Mouse (Mus musculus) cerebellum, adult 8-10 months (tissue): ENCODE results near the gene Wnt8b.
"Not testable (repeated sequence)": the region's sequence is repeated elsewhere in the genome, so short reads cannot be mapped to it uniquely, and the experiment has no call there.

Experiments used
- DNase-seq: peaks from one replicate; pipeline ENCODE4 v3.0.0; 2022

Wnt8b gene

GRCm38 (mm10) chr19:44493128-44493527 lies at the start of gene Wnt8b:
Gene Wnt8b (plus strand): TSS chr19:44493472.
- DNase-seq, result no peak

GRCm38 (mm10) chr19:44445755-44446154 lies 47.5 kb upstream of the Wnt8b start:
- no peak for DNase-seq

GRCm38 (mm10) chr19:44447927-44448326 lies 45.3 kb upstream of the Wnt8b start:
- no peak for DNase-seq

- no peak for DNase-seq
These were observed 38.4 kb upstream of the Wnt8b start for GRCm38 (mm10) chr19:44454862-44455261.

- no peak for DNase-seq
These were observed 37.9 kb upstream of the Wnt8b start for GRCm38 (mm10) chr19:44455356-44455755.

DNA sequence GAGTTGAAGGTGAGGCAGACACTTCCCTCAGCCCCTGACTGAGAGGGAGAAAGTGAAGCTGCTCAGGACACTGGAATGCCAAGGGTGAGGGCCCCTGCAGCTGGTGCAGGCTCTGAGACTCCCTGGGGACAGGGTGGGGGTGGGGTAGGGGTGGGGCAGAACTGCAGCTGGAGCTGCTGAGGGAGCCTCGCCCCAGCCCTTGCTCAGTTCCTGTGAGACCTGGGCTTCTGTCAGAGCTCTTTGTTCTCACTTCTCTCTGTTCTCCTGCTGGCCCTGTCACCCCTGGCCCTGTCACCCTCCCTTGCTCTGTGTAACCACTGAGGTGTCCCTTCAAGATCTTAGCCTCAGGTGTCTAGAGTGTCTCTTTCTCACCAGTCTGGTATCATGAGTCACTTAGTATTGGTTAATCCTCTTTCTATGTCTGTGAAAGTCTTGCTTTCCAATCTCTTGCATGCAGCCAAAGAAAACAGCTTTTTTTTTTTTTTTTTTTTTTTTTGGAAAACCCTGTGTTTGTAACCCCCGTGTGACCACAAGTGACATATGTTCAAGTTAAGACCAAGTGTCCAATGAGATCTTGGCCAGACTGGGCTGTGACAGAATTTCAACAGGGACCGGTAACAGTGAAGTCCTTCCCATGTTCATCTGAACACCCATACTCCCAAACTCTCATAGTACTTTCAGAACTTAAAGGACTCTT lies 35.8 kb upstream of the Wnt8b start:
- no peak for DNase-seq

- peak; percentile 45 for DNase-seq
These were observed 34.6 kb upstream of the Wnt8b start for GRCm38 (mm10) chr19:44458696-44459095.

- DNase-seq, result no peak
These were observed 32.8 kb upstream of the Wnt8b start for GRCm38 (mm10) chr19:44460441-44460840.

- DNase-seq, result no peak
These were observed 31.8 kb upstream of the Wnt8b start for GRCm38 (mm10) chr19:44461500-44461899.

DNA sequence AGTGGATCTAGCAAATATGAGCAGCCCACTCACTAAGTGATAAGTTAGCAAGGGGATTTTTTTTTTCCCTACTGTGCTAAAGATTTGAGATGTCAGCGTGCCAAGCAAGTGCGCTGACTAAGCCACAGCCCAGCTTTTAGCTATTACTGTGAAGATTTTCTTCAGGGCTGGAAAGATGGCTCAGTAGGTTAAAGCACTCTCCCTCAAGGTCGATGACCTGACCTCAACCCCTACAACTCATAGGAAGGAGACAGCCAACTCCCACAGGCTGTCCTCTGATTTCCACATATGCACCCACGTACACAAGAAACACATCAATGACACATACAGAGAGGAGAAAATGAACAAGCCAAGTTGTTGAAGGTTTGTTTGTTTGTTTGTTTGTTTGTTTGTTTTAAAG lies 31.1 kb upstream of the Wnt8b start:
- no peak for DNase-seq

- DNase-seq, result not testable (repeated sequence)
These were observed 27.2 kb upstream of the Wnt8b start for GRCm38 (mm10) chr19:44465960-44466525.

- DNase-seq, result peak; percentile 66
These were observed 19.1 kb upstream of the Wnt8b start for GRCm38 (mm10) chr19:44474158-44474557.

DNA sequence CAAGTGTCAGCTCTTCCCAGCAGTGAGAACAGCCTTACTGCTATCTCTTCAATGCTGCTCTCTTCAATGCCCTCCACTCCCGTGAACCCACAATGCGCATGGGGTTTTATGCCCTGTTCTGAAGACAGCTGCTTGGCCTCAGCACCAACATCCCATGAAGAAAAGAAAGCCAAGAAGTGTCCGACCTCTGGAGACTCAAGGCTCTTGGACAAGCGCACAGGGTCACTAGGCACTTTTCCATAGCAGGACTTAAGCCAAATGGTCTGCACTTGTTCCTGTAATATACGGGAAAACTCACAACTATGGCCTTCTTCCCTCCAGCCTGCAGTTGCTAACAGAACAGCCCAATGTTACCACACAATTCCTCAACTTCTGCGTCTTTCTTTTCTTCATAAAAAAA lies 18.0 kb upstream of the Wnt8b start:
- no peak for DNase-seq

- DNase-seq, result no peak
These were observed 16.7 kb upstream of the Wnt8b start for GRCm38 (mm10) chr19:44476541-44476940.

GRCm38 (mm10) chr19:44487266-44487665 lies 6.0 kb upstream of the Wnt8b start:
- DNase-seq, result no peak

GRCm38 (mm10) chr19:44496511-44496910 lies 3.2 kb downstream of the Wnt8b start:
- DNase-seq, result no peak

DNA sequence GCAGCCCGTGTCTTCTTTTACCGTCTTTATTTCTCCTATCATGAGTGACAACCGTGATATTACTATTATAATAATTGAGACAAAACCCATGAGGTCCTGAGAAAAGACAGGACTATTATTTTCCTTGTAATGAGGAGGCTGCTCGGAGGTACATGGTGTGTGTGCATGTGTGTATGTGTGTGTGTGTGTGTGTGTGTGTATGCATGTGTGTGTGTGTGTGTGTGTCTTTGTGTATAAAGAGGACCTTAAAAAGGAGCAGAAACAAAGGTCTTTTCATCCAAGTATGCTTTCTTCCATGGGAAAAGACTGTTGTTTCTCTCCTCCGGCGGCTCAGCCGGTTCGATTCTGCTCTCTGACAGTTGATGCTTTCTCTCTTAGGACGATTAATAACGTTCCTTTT lies 3.7 kb downstream of the Wnt8b start:
- DNase-seq, result no peak

GRCm38 (mm10) chr19:44498936-44499335 lies 5.7 kb downstream of the Wnt8b start:
- DNase-seq, result no peak

GRCm38 (mm10) chr19:44500240-44500639 lies 7.0 kb downstream of the Wnt8b start:
- DNase-seq, result no peak

GRCm38 (mm10) chr19:44501925-44502324 lies 8.7 kb downstream of the Wnt8b start:
- no peak for DNase-seq

DNA sequence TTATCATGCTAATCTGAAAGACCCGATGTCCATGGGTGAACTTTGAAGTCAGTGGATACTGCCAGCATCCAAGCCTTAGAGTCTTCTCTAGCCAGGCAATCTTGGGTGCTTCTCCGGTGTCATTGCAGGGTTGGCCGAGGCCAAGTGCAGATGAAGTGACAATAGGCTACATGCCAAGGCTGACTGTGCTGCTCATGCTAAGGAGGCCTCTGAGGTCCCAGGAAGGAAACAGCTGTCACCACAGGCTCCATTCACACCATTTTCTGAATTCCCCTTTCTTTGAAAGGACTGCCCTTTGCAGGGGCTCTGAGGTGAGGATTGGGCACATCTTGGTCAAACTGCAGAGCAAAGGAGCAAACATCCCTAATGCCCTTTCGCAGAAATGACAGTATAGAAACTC lies 9.5 kb downstream of the Wnt8b start:
- no peak for DNase-seq

GRCm38 (mm10) chr19:44510534-44511175 lies 17.4 kb downstream of the Wnt8b start:
- no peak for DNase-seq

GRCm38 (mm10) chr19:44511451-44512231 lies 18.4 kb downstream of the Wnt8b start:
- no peak for DNase-seq

GRCm38 (mm10) chr19:44512601-44513000 lies 19.3 kb downstream of the Wnt8b start:
- DNase-seq, result no peak
